Mouse (Mus musculus): ENCODE results near the gene Med13l. TPM values are rescaled to one million over a fixed set of nuclear protein-coding genes. Genes with fewer than 3 reads are reported as not detected.

Med13l gene
- polyA plus RNA-seq, 1 experiment = 10.7 TPM

GRCm38 (mm10) chr5:118715518-118715917 is 155.0 kb downstream of the Med13l start:
- Histone ChIP-seq H3K4me1 (ENCODE audit: control insufficient read depth, insufficient read depth, low read length) (no peaks in the 10 kb centered on the region), H3K27me3 (replicated peaks; ENCODE audit: control insufficient read depth, insufficient read depth, low read length) (no peaks in the 10 kb centered on the region), H3K4me3 (ENCODE audit: insufficient read depth, low read depth, low read length) (no peak overlapping the region), H3K27ac (ENCODE audit: insufficient read depth, low read depth, low read length) (no peak overlapping the region), H3K36me3 (ENCODE audit: control insufficient read depth, insufficient read depth, low read length) (no peaks in the 10 kb centered on the region)
- DNase-seq = no peak
- no peak for TF ChIP-seq CTCF (conservative IDR thresholded peaks at IDR 0.05; ENCODE audit: insufficient read depth, insufficient read length, low read depth, low read length)
- no peak for TF ChIP-seq POLR2A (IDR thresholded peaks at IDR 0.05; ENCODE audit: low read depth, low read length)
- 97% methylated on average over 7 of the region's 7 CpGs for WGBS

- 74% methylated on average over 14 of the region's 14 CpGs for WGBS
- H3K4me1 ChIP-seq (ENCODE audit: control insufficient read depth, insufficient read depth, low read length) = no peaks in the 10 kb centered on the region
- H3K27ac ChIP-seq (ENCODE audit: insufficient read depth, low read depth, low read length) = no peak overlapping the region
- no peaks in the 10 kb centered on the region for H3K36me3 ChIP-seq (ENCODE audit: control insufficient read depth, insufficient read depth, low read length)
- DNase-seq = no peak
- no peak overlapping the region for H3K4me3 ChIP-seq (ENCODE audit: insufficient read depth, low read depth, low read length)
- TF ChIP-seq POLR2A (IDR thresholded peaks at IDR 0.05; ENCODE audit: low read depth, low read length) = no peak
- TF ChIP-seq CTCF (conservative IDR thresholded peaks at IDR 0.05; ENCODE audit: insufficient read depth, insufficient read length, low read depth, low read length) = no peak
- H3K27me3 ChIP-seq (replicated peaks; ENCODE audit: control insufficient read depth, insufficient read depth, low read length) = no peaks in the 10 kb centered on the region
These were observed 156.1 kb downstream of the Med13l start for GRCm38 (mm10) chr5:118716295-118717271.

- no peak for DNase-seq
- no peaks in the 10 kb centered on the region for H3K27me3 ChIP-seq (replicated peaks; ENCODE audit: control insufficient read depth, insufficient read depth, low read length)
- TF ChIP-seq POLR2A (IDR thresholded peaks at IDR 0.05; ENCODE audit: low read depth, low read length) (no peak), CTCF (conservative IDR thresholded peaks at IDR 0.05; ENCODE audit: insufficient read depth, insufficient read length, low read depth, low read length) (no peak)
- no peaks in the 10 kb centered on the region for H3K36me3 ChIP-seq (ENCODE audit: control insufficient read depth, insufficient read depth, low read length)
- H3K4me1 ChIP-seq (ENCODE audit: control insufficient read depth, insufficient read depth, low read length) = no peaks in the 10 kb centered on the region
- no peak overlapping the region for H3K27ac ChIP-seq (ENCODE audit: insufficient read depth, low read depth, low read length)
- H3K4me3 ChIP-seq (ENCODE audit: insufficient read depth, low read depth, low read length) = no peak overlapping the region
- 77% methylated on average over 10 of the region's 10 CpGs for WGBS
These were observed 157.0 kb downstream of the Med13l start for GRCm38 (mm10) chr5:118717456-118717855.

GRCm38 (mm10) chr5:118718070-118718469 is 157.6 kb downstream of the Med13l start:
- no peak overlapping the region for H3K27ac ChIP-seq (ENCODE audit: insufficient read depth, low read depth, low read length)
- WGBS = 89% methylated on average over 6 of the region's 6 CpGs

GRCm38 (mm10) chr5:118721416-118721815 is 160.9 kb downstream of the Med13l start:
- Histone ChIP-seq H3K36me3 (ENCODE audit: control insufficient read depth, insufficient read depth, low read length) (no peaks in the 10 kb centered on the region; the same call in 1 of the 2 replicates), H3K4me3 (ENCODE audit: insufficient read depth, low read depth, low read length) (no peak overlapping the region), H3K4me1 (ENCODE audit: control insufficient read depth, insufficient read depth, low read length) (no peaks in the 10 kb centered on the region), H3K27ac (ENCODE audit: insufficient read depth, low read depth, low read length) (no peak overlapping the region), H3K27me3 (replicated peaks; ENCODE audit: control insufficient read depth, insufficient read depth, low read length) (no peaks in the 10 kb centered on the region)
- TF ChIP-seq POLR2A (IDR thresholded peaks at IDR 0.05; ENCODE audit: low read depth, low read length) (no peak), CTCF (conservative IDR thresholded peaks at IDR 0.05; ENCODE audit: insufficient read depth, insufficient read length, low read depth, low read length) (no peak)
- DNase-seq = no peak
- whole genome bisulfite sequencing = 77% methylated on average over 12 of the region's 12 CpGs

More at GRCm38 (mm10) chr5:118718070-118718469, 157.6 kb downstream of the Med13l start:
- Histone ChIP-seq H3K27me3 (replicated peaks; ENCODE audit: control insufficient read depth, insufficient read depth, low read length) (no peaks in the 10 kb centered on the region), H3K4me1 (ENCODE audit: control insufficient read depth, insufficient read depth, low read length) (no peaks in the 10 kb centered on the region), H3K36me3 (ENCODE audit: control insufficient read depth, insufficient read depth, low read length) (no peaks in the 10 kb centered on the region), H3K4me3 (ENCODE audit: insufficient read depth, low read depth, low read length) (no peak overlapping the region)
- no peak for DNase-seq
- TF ChIP-seq POLR2A (IDR thresholded peaks at IDR 0.05; ENCODE audit: low read depth, low read length) = no peak
- no peak for TF ChIP-seq CTCF (conservative IDR thresholded peaks at IDR 0.05; ENCODE audit: insufficient read depth, insufficient read length, low read depth, low read length)

GRCm38 (mm10) chr5:118721848-118722247 is 161.4 kb downstream of the Med13l start:
- H3K4me3 ChIP-seq (ENCODE audit: insufficient read depth, low read depth, low read length) = no peak overlapping the region
- TF ChIP-seq CTCF (conservative IDR thresholded peaks at IDR 0.05; ENCODE audit: insufficient read depth, insufficient read length, low read depth, low read length) (no peak), POLR2A (IDR thresholded peaks at IDR 0.05; ENCODE audit: low read depth, low read length) (no peak)
- WGBS = 88% methylated on average over 5 of the region's 5 CpGs
- no peaks in the 10 kb centered on the region for H3K27me3 ChIP-seq (replicated peaks; ENCODE audit: control insufficient read depth, insufficient read depth, low read length)
- DNase-seq = no peak
- H3K27ac ChIP-seq (ENCODE audit: insufficient read depth, low read depth, low read length) = no peak overlapping the region
- no peaks in the 10 kb centered on the region; the same call in 1 of the 2 replicates for H3K36me3 ChIP-seq (ENCODE audit: control insufficient read depth, insufficient read depth, low read length)
- H3K4me1 ChIP-seq (ENCODE audit: control insufficient read depth, insufficient read depth, low read length) = no peaks in the 10 kb centered on the region

GRCm38 (mm10) chr5:118722456-118722855 is 162.0 kb downstream of the Med13l start:
- no peak overlapping the region for H3K4me3 ChIP-seq (ENCODE audit: insufficient read depth, low read depth, low read length)
- H3K27me3 ChIP-seq (replicated peaks; ENCODE audit: control insufficient read depth, insufficient read depth, low read length) = no peaks in the 10 kb centered on the region
- no peaks in the 10 kb centered on the region; the same call in 1 of the 2 replicates for H3K36me3 ChIP-seq (ENCODE audit: control insufficient read depth, insufficient read depth, low read length)
- WGBS = 76% methylated on average over 3 of the region's 3 CpGs
- no peak for DNase-seq
- H3K27ac ChIP-seq (ENCODE audit: insufficient read depth, low read depth, low read length) = no peak overlapping the region
- TF ChIP-seq CTCF (conservative IDR thresholded peaks at IDR 0.05; ENCODE audit: insufficient read depth, insufficient read length, low read depth, low read length) (no peak), POLR2A (IDR thresholded peaks at IDR 0.05; ENCODE audit: low read depth, low read length) (no peak)
- no peaks in the 10 kb centered on the region for H3K4me1 ChIP-seq (ENCODE audit: control insufficient read depth, insufficient read depth, low read length)
